Mouse (Mus musculus) lung, embryonic 15.5 days (tissue): ENCODE results near the gene Wwc2. TPM values are rescaled to one million over a fixed set of nuclear protein-coding genes. Genes with fewer than 3 reads are reported as not detected.

Experiments
- ATAC-seq: fragments of 200-750 bp; cut with Nextera tagmentation; 2 replicates; pipeline ENCODE4 v1.8.0; 2017; ENCODE audit warnings: moderate number of reproducible peaks, borderline replicate concordance; ENCODE audit not compliant: low FRiP score, low TSS enrichment; ENCODE audit errors: extremely low read depth
- H3K27ac ChIP-seq: fragments of 300-500 bp; sonication (generic); 2 replicates; pipeline ENCODE4 v1.5.1; 2015; ENCODE audit warnings: moderate library complexity, mild to moderate bottlenecking, inconsistent platforms
- H3K27me3 ChIP-seq: fragments of 300-500 bp; sonication (generic); 2 replicates; pipeline ENCODE4 v1.6.1; 2015; ENCODE audit warnings: inconsistent platforms
- H3K36me3 ChIP-seq: fragments of 300-500 bp; sonication (generic); 2 replicates; pipeline ENCODE4 v1.6.1; 2015; ENCODE audit warnings: inconsistent platforms
- H3K4me1 ChIP-seq: fragments of 300-500 bp; sonication (generic); 2 replicates; pipeline ENCODE4 v1.6.1; 2015; ENCODE audit warnings: inconsistent platforms
- H3K4me2 ChIP-seq: fragments of 300-500 bp; sonication (generic); 2 replicates; pipeline ENCODE4 v1.6.1; 2015; ENCODE audit warnings: inconsistent platforms, mild to moderate bottlenecking, moderate library complexity
- H3K4me3 ChIP-seq: fragments of 300-500 bp; sonication (generic); 2 replicates; pipeline ENCODE4 v1.5.1; 2015; ENCODE audit warnings: mild to moderate bottlenecking, inconsistent platforms
- H3K9ac ChIP-seq: fragments of 300-500 bp; sonication (generic); 2 replicates; pipeline ENCODE4 v1.6.1; 2015; ENCODE audit warnings: inconsistent platforms
- H3K9me3 ChIP-seq: fragments of 300-500 bp; sonication (generic); 2 replicates; pipeline ENCODE4 v1.6.1; 2016; ENCODE audit warnings: inconsistent platforms
- WGBS: fragments of 180-500 bp; shearing (Covaris S2); methylation state at CpG from one replicate; pipeline ENCODE4 v1.1.7; 2015; 5-methylcytosine and 5-hydroxymethylcytosine counted together
- polyA plus RNA-seq: library from polyadenylated mRNA; unstranded; fragments of >200 nt; fragmentation: Nextera tagmentation; extraction: Ambion mirVana; gene quantifications from 2 replicates; pipeline ENCODE4 v1.2.1, GENCODE M21; 2015

The Wwc2 gene
- polyA plus RNA-seq, 1 experiment from 2014 or later: 13.9 TPM

GRCm38 (mm10) chr8:47866568-47866967 lies 124.2 kb downstream of the Wwc2 start:
- Histone ChIP-seq H3K27ac (no peak overlapping the region), H3K36me3 (peaks cover 61% of the 10 kb centered on the region), H3K9me3 (no peaks in the 10 kb centered on the region), H3K4me1 (no peaks in the 10 kb centered on the region), H3K4me2 (no peak overlapping the region), H3K4me3 (no peak overlapping the region), H3K9ac (no peak overlapping the region), H3K27me3 (no peaks in the 10 kb centered on the region)
- ATAC-seq: no peak
- WGBS: 83% methylated on average over 8 of the region's 8 CpGs

GRCm38 (mm10) chr8:47859259-47859658 lies 131.5 kb downstream of the Wwc2 start:
- ATAC-seq: no peak
- H3K36me3 ChIP-seq: peaks cover 77% of the 10 kb centered on the region
- no peak overlapping the region for H3K9ac ChIP-seq
- H3K27ac ChIP-seq: no peak overlapping the region
- no peak overlapping the region for H3K4me2 ChIP-seq
- WGBS: 90% methylated on average over 12 of the region's 12 CpGs
- no peaks in the 10 kb centered on the region for H3K4me1 ChIP-seq
- H3K27me3 ChIP-seq: no peaks in the 10 kb centered on the region
- no peak overlapping the region for H3K4me3 ChIP-seq
- H3K9me3 ChIP-seq: no peaks in the 10 kb centered on the region

GRCm38 (mm10) chr8:47853356-47853755 lies 137.4 kb downstream of the Wwc2 start:
- Histone ChIP-seq H3K36me3 (peaks cover 47% of the 10 kb centered on the region), H3K27ac (no peak overlapping the region), H3K9me3 (no peaks in the 10 kb centered on the region), H3K4me3 (no peak overlapping the region), H3K4me2 (no peak overlapping the region), H3K27me3 (no peaks in the 10 kb centered on the region), H3K9ac (no peak overlapping the region), H3K4me1 (peaks cover 13% of the 10 kb centered on the region)
- no peak for ATAC-seq
- WGBS: 80% methylated on average over 5 of the region's 5 CpGs

GRCm38 (mm10) chr8:47852737-47853136 lies 138.0 kb downstream of the Wwc2 start:
- Histone ChIP-seq H3K9me3 (no peaks in the 10 kb centered on the region), H3K27ac (peak overlapping the region; percentile 58), H3K36me3 (peaks cover 47% of the 10 kb centered on the region), H3K4me3 (no peak overlapping the region), H3K4me2 (peak overlapping the region; percentile 42; the same call in 1 of the 2 replicates), H3K9ac (no peak overlapping the region), H3K4me1 (peaks cover 13% of the 10 kb centered on the region), H3K27me3 (no peaks in the 10 kb centered on the region)
- ATAC-seq: no peak
- WGBS: 77% methylated on average over 5 of the region's 5 CpGs

GRCm38 (mm10) chr8:47851824-47852502 lies 138.8 kb downstream of the Wwc2 start:
- ATAC-seq: peak; percentile 89
- Histone ChIP-seq H3K27ac (peak overlapping the region; percentile 58), H3K4me3 (peak overlapping the region; percentile 13; the same call in 1 of the 2 replicates), H3K27me3 (no peaks in the 10 kb centered on the region), H3K9me3 (no peaks in the 10 kb centered on the region), H3K4me2 (peak overlapping the region; percentile 42), H3K4me1 (peaks cover 13% of the 10 kb centered on the region), H3K9ac (no peak overlapping the region), H3K36me3 (peaks cover 52% of the 10 kb centered on the region)
- WGBS: 35% methylated on average over 12 of the region's 12 CpGs

GRCm38 (mm10) chr8:47849842-47850241 lies 140.9 kb downstream of the Wwc2 start:
- Histone ChIP-seq H3K4me1 (peaks cover 13% of the 10 kb centered on the region), H3K9me3 (no peaks in the 10 kb centered on the region), H3K36me3 (peaks cover 48% of the 10 kb centered on the region), H3K9ac (no peak overlapping the region), H3K27me3 (no peaks in the 10 kb centered on the region), H3K4me2 (no peak overlapping the region), H3K27ac (no peak overlapping the region), H3K4me3 (no peak overlapping the region)
- no peak for ATAC-seq
- 80% methylated on average over 8 of the region's 8 CpGs for WGBS

- no peak overlapping the region for H3K9ac ChIP-seq
- H3K4me2 ChIP-seq: no peak overlapping the region
- H3K9me3 ChIP-seq: no peaks in the 10 kb centered on the region
- H3K27me3 ChIP-seq: no peaks in the 10 kb centered on the region
- no peak overlapping the region for H3K4me3 ChIP-seq
- peaks cover 9% of the 10 kb centered on the region for H3K4me1 ChIP-seq
- H3K27ac ChIP-seq: no peak overlapping the region
- H3K36me3 ChIP-seq: peaks cover 53% of the 10 kb centered on the region
- WGBS: 91% methylated on average over 6 of the region's 6 CpGs
- no peak for ATAC-seq
These were observed 142.8 kb downstream of the Wwc2 start for GRCm38 (mm10) chr8:47847931-47848330.

DNA sequence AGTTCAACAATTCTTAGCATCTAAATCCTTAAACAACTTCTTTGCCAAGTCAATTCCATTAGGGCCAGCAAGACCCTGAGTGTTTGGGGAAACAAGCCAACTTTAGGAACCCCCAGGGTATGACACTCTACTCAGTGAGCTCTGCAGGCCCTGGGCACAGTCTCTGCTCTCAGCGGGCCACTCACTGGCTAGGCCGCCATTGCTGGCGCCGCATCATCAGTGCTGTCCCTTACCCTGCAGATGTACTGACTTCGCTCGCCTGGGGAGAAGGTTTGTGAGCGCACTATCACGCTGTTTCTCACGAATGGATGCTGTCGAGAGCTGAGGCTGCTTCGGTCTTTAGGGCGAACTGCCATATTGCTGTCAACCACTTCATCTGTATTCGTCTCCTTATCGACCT lies 143.6 kb downstream of the Wwc2 start:
- Histone ChIP-seq H3K27me3 (no peaks in the 10 kb centered on the region), H3K4me3 (no peak overlapping the region), H3K9me3 (no peaks in the 10 kb centered on the region), H3K27ac (no peak overlapping the region), H3K4me1 (peaks cover 1% of the 10 kb centered on the region), H3K9ac (no peak overlapping the region), H3K36me3 (peaks cover 59% of the 10 kb centered on the region), H3K4me2 (no peak overlapping the region)
- no peak for ATAC-seq
- WGBS: 76% methylated on average over 14 of the region's 14 CpGs

DNA sequence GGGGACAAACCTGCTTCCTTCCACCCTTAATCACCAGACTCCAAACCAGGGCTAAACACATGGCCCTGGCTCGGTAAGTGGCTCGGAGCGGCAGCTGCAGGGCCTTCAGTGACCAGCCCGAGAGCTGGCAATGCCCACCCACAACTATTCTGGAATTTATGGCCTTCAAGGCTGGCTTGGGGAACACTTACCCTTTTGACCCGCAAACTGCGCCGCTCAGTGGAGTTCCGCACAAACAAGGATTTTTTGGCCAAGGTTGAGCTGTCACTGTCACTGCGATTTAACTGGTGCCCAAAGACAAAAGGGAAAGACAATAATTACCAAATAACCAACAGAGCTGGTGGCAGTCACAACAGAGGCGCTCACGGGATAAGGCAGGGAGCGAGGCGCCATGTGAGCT lies 144.8 kb downstream of the Wwc2 start:
- Histone ChIP-seq H3K9me3 (no peaks in the 10 kb centered on the region), H3K4me1 (no peaks in the 10 kb centered on the region), H3K9ac (no peak overlapping the region), H3K36me3 (peaks cover 65% of the 10 kb centered on the region), H3K27me3 (no peaks in the 10 kb centered on the region), H3K27ac (no peak overlapping the region), H3K4me3 (no peak overlapping the region), H3K4me2 (no peak overlapping the region)
- ATAC-seq: no peak
- WGBS: 91% methylated on average over 13 of the region's 13 CpGs

GRCm38 (mm10) chr8:47843651-47844050 lies 147.1 kb downstream of the Wwc2 start:
- H3K9me3 ChIP-seq: no peaks in the 10 kb centered on the region
- peaks cover 68% of the 10 kb centered on the region for H3K36me3 ChIP-seq
- no peak overlapping the region for H3K9ac ChIP-seq
- H3K27ac ChIP-seq: no peak overlapping the region
- no peak overlapping the region for H3K4me3 ChIP-seq
- no peak for ATAC-seq
- no peaks in the 10 kb centered on the region for H3K27me3 ChIP-seq
- 91% methylated on average over 10 of the region's 10 CpGs for WGBS
- no peak overlapping the region for H3K4me2 ChIP-seq
- H3K4me1 ChIP-seq: no peaks in the 10 kb centered on the region

DNA sequence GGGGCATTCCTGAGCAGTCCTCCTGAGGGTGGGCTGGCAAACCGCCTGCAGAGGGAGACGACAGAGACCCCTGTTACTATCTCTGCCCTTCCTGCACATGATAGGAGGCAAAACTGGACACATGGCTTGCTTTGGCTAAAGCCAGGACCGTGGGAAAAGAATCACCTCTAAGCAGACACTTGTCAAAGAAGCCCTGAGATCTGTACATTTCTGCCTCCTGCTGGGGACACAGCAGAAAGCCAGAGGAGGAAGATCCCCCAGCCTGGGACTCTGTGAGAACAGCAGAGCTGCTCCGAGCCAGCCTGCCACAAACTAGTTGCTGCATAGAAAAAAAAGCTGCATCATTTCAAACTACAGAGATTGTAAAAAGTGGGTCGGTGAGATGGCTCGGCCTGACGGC lies 147.7 kb downstream of the Wwc2 start:
- Histone ChIP-seq H3K27me3 (no peaks in the 10 kb centered on the region), H3K9ac (no peak overlapping the region), H3K4me3 (no peak overlapping the region), H3K27ac (no peak overlapping the region), H3K4me2 (no peak overlapping the region), H3K36me3 (peaks cover 62% of the 10 kb centered on the region), H3K4me1 (no peaks in the 10 kb centered on the region), H3K9me3 (no peaks in the 10 kb centered on the region)
- no peak for ATAC-seq
- 77% methylated on average over 7 of the region's 7 CpGs for WGBS

GRCm38 (mm10) chr8:47833944-47834343 lies 156.8 kb downstream of the Wwc2 start:
- WGBS: 82% methylated on average over 1 of the region's 1 CpGs
- Histone ChIP-seq H3K27me3 (no peaks in the 10 kb centered on the region), H3K36me3 (peaks cover 32% of the 10 kb centered on the region; the same call in 1 of the 2 replicates), H3K27ac (no peak overlapping the region), H3K4me3 (no peak overlapping the region), H3K4me1 (no peaks in the 10 kb centered on the region), H3K9me3 (no peaks in the 10 kb centered on the region), H3K4me2 (no peak overlapping the region), H3K9ac (no peak overlapping the region)
- ATAC-seq: no peak

DNA sequence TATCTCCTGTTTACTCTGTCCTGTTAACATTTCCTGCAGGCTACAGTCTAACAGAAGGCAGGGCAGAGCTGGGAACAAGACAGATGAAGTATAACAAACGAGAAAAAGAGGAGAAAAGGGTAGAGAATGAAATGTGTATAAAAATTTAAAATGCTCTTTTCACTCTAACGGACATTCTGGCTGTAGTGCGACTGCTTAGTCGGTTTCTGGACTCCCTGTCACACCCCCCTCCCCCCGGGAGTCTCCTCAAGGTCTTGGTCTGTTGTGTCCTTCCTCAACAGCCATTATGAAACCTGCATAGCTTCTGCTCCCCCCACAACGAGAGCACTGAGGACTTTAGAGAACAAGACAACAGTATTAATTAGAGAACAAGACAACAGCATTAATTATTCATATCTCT lies 158.1 kb downstream of the Wwc2 start:
- Histone ChIP-seq H3K36me3 (peaks cover 44% of the 10 kb centered on the region), H3K4me3 (no peak overlapping the region), H3K4me2 (no peak overlapping the region), H3K9me3 (no peaks in the 10 kb centered on the region), H3K9ac (no peak overlapping the region), H3K27me3 (no peaks in the 10 kb centered on the region), H3K4me1 (no peaks in the 10 kb centered on the region), H3K27ac (no peak overlapping the region)
- WGBS: 58% methylated on average over 6 of the region's 6 CpGs
- ATAC-seq: no peak
